Mouse (Mus musculus) heart, embryonic 16.5 days (tissue): ENCODE measurements around the gene Skint1. TPM values are rescaled to one million over a fixed set of nuclear protein-coding genes. Genes with fewer than 3 reads are reported as not detected.
"Not testable (repeated sequence)": the region's sequence is repeated elsewhere in the genome, so short reads cannot be mapped to it uniquely, and the experiment has no call there.

Source experiments
- ATAC-seq: fragments of 200-750 bp; cut with Nextera tagmentation; replicated peaks from 2 replicates; pipeline ENCODE4 v1.8.0; 2017; ENCODE audit warnings: moderate number of reproducible peaks; ENCODE audit not compliant: insufficient read depth, low FRiP score; ENCODE audit errors: extremely low read depth
- H3K27ac ChIP-seq: fragments of 300-500 bp; sonication (generic); 2 replicates; pipeline ENCODE4 v1.5.1; 2014; ENCODE audit warnings: mild to moderate bottlenecking, low read length, control low read depth, moderate library complexity
- H3K27me3 ChIP-seq: fragments of 300-500 bp; sonication (generic); 2 replicates; pipeline ENCODE4 v1.6.1; 2014; ENCODE audit warnings: low read length, mixed read lengths; ENCODE audit not compliant: control insufficient read depth, insufficient read depth
- H3K36me3 ChIP-seq: fragments of 300-500 bp; sonication (generic); 2 replicates; pipeline ENCODE4 v1.6.1; 2014; ENCODE audit not compliant: control insufficient read depth, insufficient read depth
- H3K4me1 ChIP-seq: fragments of 300-500 bp; sonication (generic); 2 replicates; pipeline ENCODE4 v1.6.1; 2014; ENCODE audit warnings: low read length, mixed read lengths; ENCODE audit not compliant: control insufficient read depth, insufficient read depth
- H3K4me2 ChIP-seq: fragments of 300-500 bp; sonication (generic); 2 replicates; pipeline ENCODE4 v1.6.1; 2014; ENCODE audit warnings: low read depth, mild to moderate bottlenecking, control low read depth, low read length
- H3K4me3 ChIP-seq: fragments of 300-500 bp; sonication (generic); 2 replicates; pipeline ENCODE4 v1.5.1; 2014; ENCODE audit warnings: mild to moderate bottlenecking, control low read depth, low read length
- H3K9ac ChIP-seq: fragments of 300-500 bp; sonication (generic); 2 replicates; pipeline ENCODE4 v1.6.1; 2014; ENCODE audit warnings: low read length, control low read depth
- H3K9me3 ChIP-seq: fragments of 300-500 bp; sonication (generic); replicated peaks from 2 replicates; pipeline ENCODE4 v1.6.1; 2016; ENCODE audit warnings: low read length; ENCODE audit not compliant: control insufficient read depth
- WGBS: fragments of 180-500 bp; shearing (Covaris S2); extraction: QIAGEN DNeasy Blood & Tissue Kit; methylation state at CpG from one replicate; pipeline ENCODE4 v1.1.7; 2014; 5-methylcytosine and 5-hydroxymethylcytosine counted together
- polyA plus RNA-seq: library from polyadenylated mRNA; unstranded; fragments of >200 nt; fragmentation: Nextera tagmentation; extraction: Ambion mirVana; gene quantifications from 2 replicates; pipeline ENCODE4 v1.2.1, GENCODE M21; 2015

Gene Skint1
- polyA plus RNA-seq, result 0.85 and 1.1 TPM in 2 replicates

- no peak for ATAC-seq
Observed at GRCm38 (mm10) chr4:112005969-112006368, at the start of gene Skint1. TSS of gene Skint1 (plus strand) at chr4:112006269.

GRCm38 (mm10) chr4:111961309-111961708, 44.8 kb upstream of the Skint1 start:
- Histone ChIP-seq H3K27me3 (no peaks in the 10 kb centered on the region), H3K4me1 (no peaks in the 10 kb centered on the region), H3K4me3 (no peak overlapping the region), H3K9me3 (no peaks in the 10 kb centered on the region), H3K4me2 (no peak overlapping the region), H3K9ac (no peak overlapping the region), H3K36me3 (no peaks in the 10 kb centered on the region), H3K27ac (no peak overlapping the region)
- no peak for ATAC-seq
- WGBS, result 10% methylated on average over 1 of the region's 1 CpGs

More at GRCm38 (mm10) chr4:112005969-112006368, at the start of gene Skint1:
- no peak within 1 kb of the TSS for H3K27ac ChIP-seq
- no peaks in the 10 kb centered on the region for H3K27me3 ChIP-seq
- no peaks in the 10 kb centered on the region for H3K9me3 ChIP-seq
- H3K36me3 ChIP-seq, result no peaks in the 10 kb centered on the region
- H3K4me1 ChIP-seq, result no peaks in the 10 kb centered on the region
- no peak within 1 kb of the TSS for H3K4me2 ChIP-seq
- no peak within 1 kb of the TSS for H3K9ac ChIP-seq
- no peak within 1 kb of the TSS for H3K4me3 ChIP-seq

- not testable (repeated sequence) for H3K27ac ChIP-seq, H3K27me3 ChIP-seq, ATAC-seq, H3K4me2 ChIP-seq, H3K9me3 ChIP-seq, H3K4me3 ChIP-seq, H3K9ac ChIP-seq, H3K4me1 ChIP-seq, H3K36me3 ChIP-seq
- WGBS, result 64% methylated on average over 1 of the region's 1 CpGs
Observed at GRCm38 (mm10) chr4:111963241-111963640, 42.8 kb upstream of the Skint1 start.

GRCm38 (mm10) chr4:111963669-111964068, 42.4 kb upstream of the Skint1 start:
- Histone ChIP-seq H3K36me3 (no peaks in the 10 kb centered on the region), H3K27ac (no peak overlapping the region), H3K4me2 (no peak overlapping the region), H3K4me3 (no peak overlapping the region), H3K9me3 (no peaks in the 10 kb centered on the region), H3K4me1 (no peaks in the 10 kb centered on the region), H3K27me3 (no peaks in the 10 kb centered on the region), H3K9ac (no peak overlapping the region)
- WGBS, result 65% methylated on average over 3 of the region's 3 CpGs
- no peak for ATAC-seq

- Histone ChIP-seq H3K36me3 (no peaks in the 10 kb centered on the region), H3K4me3 (no peak within 1 kb of the TSS), H3K27me3 (no peaks in the 10 kb centered on the region), H3K9ac (no peak within 1 kb of the TSS), H3K9me3 (no peaks in the 10 kb centered on the region), H3K27ac (no peak within 1 kb of the TSS), H3K4me2 (no peak within 1 kb of the TSS), H3K4me1 (no peaks in the 10 kb centered on the region)
- WGBS, result 88% methylated on average over 1 of the region's 1 CpGs
- no peak for ATAC-seq
Observed at GRCm38 (mm10) chr4:111972623-111973022, 33.4 kb upstream of the Skint1 start, which contains the start of gene Skint7. TSS of gene Skint7 (plus strand) at chr4:111972923.

GRCm38 (mm10) chr4:112071716-112072115, 65.6 kb downstream of the Skint1 start, which contains the start of gene Skint4:
TSS of gene Skint4 (plus strand) at chr4:112072016.
- no peak for ATAC-seq
- no peak within 1 kb of the TSS for H3K4me2 ChIP-seq

More at GRCm38 (mm10) chr4:112071716-112072115, 65.6 kb downstream of the Skint1 start, which contains the start of gene Skint4:
- H3K36me3 ChIP-seq, result no peaks in the 10 kb centered on the region
- H3K4me1 ChIP-seq, result no peaks in the 10 kb centered on the region
- H3K4me3 ChIP-seq, result no peak within 1 kb of the TSS
- no peak within 1 kb of the TSS for H3K9ac ChIP-seq
- no peaks in the 10 kb centered on the region for H3K9me3 ChIP-seq
- H3K27ac ChIP-seq, result no peak within 1 kb of the TSS
- no peaks in the 10 kb centered on the region for H3K27me3 ChIP-seq

Other genes with a start within 250 kb of the Skint1 start
- gene Slc5a9, start 103.4 kb upstream of the Skint1 start, polyA plus RNA-seq, result 4.4 and 12.8 TPM in 2 replicates
- gene Skint8, start 86.9 kb upstream of the Skint1 start, polyA plus RNA-seq, result 0.21 and 0.58 TPM in 2 replicates
- gene Skint7, start 33.3 kb upstream of the Skint1 start, polyA plus RNA-seq, result 0.30 and 0.35 TPM in 2 replicates
- gene Skint4, start 65.7 kb downstream of the Skint1 start, polyA plus RNA-seq, result 0.30 and 0.85 TPM in 2 replicates
- gene Skint3, start 226.0 kb downstream of the Skint1 start, polyA plus RNA-seq, result 0.05 and 0.09 TPM in 2 replicates